8 mouse cellular contexts compared by ENCODE assay signal in the genomic region with DNA sequence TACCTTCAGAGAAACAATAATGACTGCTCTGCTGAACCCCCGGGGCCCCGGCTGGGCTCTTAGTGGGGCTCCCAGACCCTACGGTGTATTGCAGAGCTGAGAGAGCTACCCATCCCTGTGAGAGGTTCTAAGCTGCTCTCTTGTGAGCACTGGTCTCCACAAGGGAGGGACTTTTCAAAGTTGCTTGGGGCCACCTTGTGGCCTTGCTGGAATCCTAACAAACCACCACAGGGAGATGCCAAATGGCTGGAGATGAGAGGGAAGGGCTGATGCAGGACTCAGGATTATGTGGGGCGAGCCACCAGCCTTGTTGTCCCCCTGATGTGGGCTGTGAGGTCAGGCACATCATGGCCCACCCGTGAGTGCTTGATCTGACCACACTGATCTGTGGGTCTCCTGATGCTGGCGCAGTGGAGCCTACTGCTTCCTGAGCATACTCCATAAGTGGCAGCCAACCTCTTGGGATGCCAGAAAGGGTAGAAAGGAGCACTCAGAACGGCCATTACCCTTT. TPM values are rescaled to one million over a fixed set of nuclear protein-coding genes. Genes with fewer than 3 reads are reported as not detected.
A peak's percentile ranks its signal among the peaks of the same experiment; 100 is the strongest.
DNase-seq lines count a peak whose midpoint lies in the region; ATAC-seq and TF ChIP-seq lines count a peak whose summit lies in the region.

No protein-coding gene starts in this region.

- 84% methylated on average over 7 of the region's 7 CpGs for WGBS in liver, embryonic 11.5 days
- WGBS in stomach, postnatal 0 days, result 86% methylated on average over 7 of the region's 7 CpGs

- peaks cover 96% of the 10 kb centered on the region for H3K4me1 ChIP-seq in megakaryocyte, embryonic 14.5 days
- peaks cover 55% of the 10 kb centered on the region for H3K4me1 ChIP-seq in liver, embryonic 11.5 days (replicated peaks; ENCODE audit: control insufficient read depth, insufficient read depth, low read length)
- H3K4me1 ChIP-seq in stomach, postnatal 0 days (replicated peaks; ENCODE audit: control insufficient read depth, insufficient read depth), result 0 out of 2 replicates have a peak, but pooled peaks cover 5% of the 10 kb centered on the region

- peak overlapping the region; percentile 90 for H3K4me3 ChIP-seq in megakaryocyte, embryonic 14.5 days (replicated peaks)
- H3K4me3 ChIP-seq in liver, embryonic 11.5 days (ENCODE audit: low read depth, low read length), result no peak overlapping the region
- no peak overlapping the region for H3K4me3 ChIP-seq in stomach, postnatal 0 days (ENCODE audit: low read depth, low read length)

- H3K4me2 ChIP-seq in liver, embryonic 11.5 days, result no peak overlapping the region
- no peak overlapping the region for H3K4me2 ChIP-seq in stomach, postnatal 0 days (replicated peaks; ENCODE audit: low read depth)

- TF ChIP-seq EP300 in stomach, postnatal 0 days (optimal IDR thresholded peaks at IDR 0.05), result no peak

- H3K27me3 ChIP-seq in megakaryocyte, embryonic 14.5 days (replicated peaks), result no peaks in the 10 kb centered on the region
- H3K27me3 ChIP-seq in liver, embryonic 11.5 days (replicated peaks; ENCODE audit: control insufficient read depth, insufficient read depth, low read length), result no peaks in the 10 kb centered on the region
- no peaks in the 10 kb centered on the region for H3K27me3 ChIP-seq in stomach, postnatal 0 days (ENCODE audit: control insufficient read depth, insufficient read depth, low read length)

- H3K9me3 ChIP-seq in megakaryocyte, embryonic 14.5 days, result peaks cover 7% of the 10 kb centered on the region; the same call in 1 of the 2 replicates
- H3K9me3 ChIP-seq in liver, embryonic 11.5 days (ENCODE audit: control insufficient read depth, low read length), result no peaks in the 10 kb centered on the region
- no peaks in the 10 kb centered on the region for H3K9me3 ChIP-seq in stomach, postnatal 0 days (ENCODE audit: control insufficient read depth, low read length)

- H3K9ac ChIP-seq in liver, embryonic 11.5 days (ENCODE audit: low read depth, low read length), result no peak overlapping the region; the same call in 1 of the 2 replicates
- no peak overlapping the region for H3K9ac ChIP-seq in stomach, postnatal 0 days (ENCODE audit: low read length)

- H3K36me3 ChIP-seq in megakaryocyte, embryonic 14.5 days (replicated peaks; ENCODE audit: low read length), result peaks cover 81% of the 10 kb centered on the region
- H3K36me3 ChIP-seq in liver, embryonic 11.5 days (ENCODE audit: control insufficient read depth, insufficient read depth, low read length), result peaks cover 15% of the 10 kb centered on the region; the same call in 1 of the 2 replicates
- H3K36me3 ChIP-seq in stomach, postnatal 0 days (ENCODE audit: control insufficient read depth, insufficient read depth, low read length), result peaks cover 3% of the 10 kb centered on the region; the same call in 1 of the 2 replicates

- ATAC-seq in megakaryocyte, adult 5-6 weeks (ENCODE audit: poor library complexity, severe bottlenecking), result no peak
- ATAC-seq in liver, embryonic 11.5 days (replicated peaks; ENCODE audit: low FRiP score), result no peak
- ATAC-seq in stomach, postnatal 0 days (ENCODE audit: low FRiP score, low TSS enrichment), result no peak
- no peak for ATAC-seq in megakaryocyte-erythroid progenitor cell, adult 5-6 weeks (replicated peaks; ENCODE audit: low FRiP score, low TSS enrichment, poor library complexity, severe bottlenecking)
- ATAC-seq in granulocyte monocyte progenitor cell, adult 5-6 weeks (replicated peaks; ENCODE audit: poor library complexity, severe bottlenecking), result no peak

- peak; percentile 26 to 40 for DNase-seq in cerebellum, postnatal 25 days
- DNase-seq in cerebellum, adult 9-11 months, result no peak
- no peak for DNase-seq in liver, embryonic 11.5 days (ENCODE audit: low spot score)
- DNase-seq in stomach, postnatal 0 days (ENCODE audit: low spot score), result no peak

- peak; percentile 53 for TF ChIP-seq CTCF in stomach, postnatal 0 days (IDR thresholded peaks at IDR 0.05; ENCODE audit: low read depth)

- 0 out of 2 replicates have a peak overlapping the region, but pooled peaks have one; percentile 19 for H3K27ac ChIP-seq in liver, embryonic 11.5 days (ENCODE audit: low read depth, low read length)
- H3K27ac ChIP-seq in stomach, postnatal 0 days (replicated peaks), result peak overlapping the region; percentile 73

RNA-seq across cellular contexts. Expression of gene Prdm11, which starts 58.8 kb away (rescaled TPM):
- 17.7 and 18.2 TPM in 2 replicates for polyA plus RNA-seq in megakaryocyte, embryonic 14.5 days (2012; ENCODE audit: insufficient read depth, low replicate concordance)
- total RNA-seq in megakaryocyte, adult 5-6 weeks (2015), result 0.85 and 2.1 TPM in 2 replicates
- 2.1 TPM in 2 replicates for total RNA-seq in megakaryocyte, adult 5-6 weeks (2017)
- polyA plus RNA-seq in liver, embryonic 11.5 days (2014; fragmentation: Nextera tagmentation; extraction: Ambion mirVana), result 5.0 and 6.4 TPM in 2 replicates
- polyA plus RNA-seq in stomach, postnatal 0 days (2015; fragmentation: Nextera tagmentation; extraction: Ambion mirVana), result 5.8 and 6.2 TPM in 2 replicates
- total RNA-seq in megakaryocyte-erythroid progenitor cell, adult 5-6 weeks (2014; fragmentation: Nextera tagmentation), result 9.6 and 24.6 TPM in 2 replicates
- total RNA-seq in megakaryocyte-erythroid progenitor cell, adult 5-6 weeks (2017), result 5.0 and 6.3 TPM in 2 replicates
- 12.2 and 13.3 TPM in 2 replicates for total RNA-seq in granulocyte monocyte progenitor cell, adult 5-6 weeks (2014; fragmentation: Nextera tagmentation)
- total RNA-seq in granulocyte monocyte progenitor cell, adult 5-6 weeks (2017), result 3.3 and 6.1 TPM in 2 replicates

Comparison
In these comparisons a context has a peak if more than half of its experiments do, and no peak if none do; other contexts are left out.
1. DNase-seq: peak in cerebellum, postnatal 25 days (2 of 2); none in cerebellum, adult 9-11 months (single experiment), liver, embryonic 11.5 days (single experiment) and stomach, postnatal 0 days (single experiment).